Mouse (Mus musculus): Measurements from ENCODE around the gene Dcbld2.

The Dcbld2 gene

DNA sequence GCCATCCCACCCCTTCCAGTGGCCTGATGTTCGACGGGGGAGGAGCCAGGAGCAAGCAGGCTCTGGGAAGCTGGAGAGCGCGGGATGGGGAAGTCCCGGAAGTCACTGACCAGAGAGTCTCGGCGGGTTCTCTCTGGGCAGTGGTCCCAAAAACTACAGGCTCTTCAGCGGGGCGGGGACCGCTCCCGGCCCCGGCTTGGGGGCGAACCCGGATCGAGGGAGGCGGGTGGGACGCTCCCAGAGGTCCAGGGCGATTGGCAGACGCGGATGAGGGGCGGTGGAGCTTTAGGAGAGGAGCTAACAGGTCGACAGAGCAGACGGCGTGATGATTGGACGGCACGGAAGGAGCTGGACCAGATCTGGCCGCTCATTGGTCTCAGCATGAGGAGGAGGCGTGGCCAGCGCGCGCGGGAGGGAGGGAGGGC, at the start of gene Dcbld2:
Gene Dcbld2, plus strand, starts transcription at position 382 of the 425 bp plus-strand sequence.
- DNase-seq (ENCODE audit: extremely low spot score, low spot score), result peak; percentile 95

DNA sequence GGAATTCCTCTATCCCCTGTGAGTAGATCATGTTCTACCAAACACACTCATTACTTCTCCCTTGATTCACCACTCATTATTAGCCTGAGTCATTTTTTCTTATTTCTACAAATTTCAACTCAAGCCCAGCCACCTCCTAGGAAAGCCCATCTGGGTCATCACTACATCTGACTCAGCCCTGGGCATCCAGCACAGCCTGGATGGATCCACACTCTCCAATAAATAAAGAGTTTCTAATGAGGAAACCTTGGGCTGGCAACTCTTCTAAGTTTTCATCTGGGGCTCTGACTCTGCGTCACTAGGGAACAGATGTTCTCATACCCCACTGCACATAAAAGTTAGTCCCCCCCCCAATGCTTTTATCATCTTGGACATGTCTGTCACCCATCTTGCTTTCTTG, 31.1 kb upstream of the Dcbld2 start:
- no peak for DNase-seq (ENCODE audit: extremely low spot score, low spot score)

DNA sequence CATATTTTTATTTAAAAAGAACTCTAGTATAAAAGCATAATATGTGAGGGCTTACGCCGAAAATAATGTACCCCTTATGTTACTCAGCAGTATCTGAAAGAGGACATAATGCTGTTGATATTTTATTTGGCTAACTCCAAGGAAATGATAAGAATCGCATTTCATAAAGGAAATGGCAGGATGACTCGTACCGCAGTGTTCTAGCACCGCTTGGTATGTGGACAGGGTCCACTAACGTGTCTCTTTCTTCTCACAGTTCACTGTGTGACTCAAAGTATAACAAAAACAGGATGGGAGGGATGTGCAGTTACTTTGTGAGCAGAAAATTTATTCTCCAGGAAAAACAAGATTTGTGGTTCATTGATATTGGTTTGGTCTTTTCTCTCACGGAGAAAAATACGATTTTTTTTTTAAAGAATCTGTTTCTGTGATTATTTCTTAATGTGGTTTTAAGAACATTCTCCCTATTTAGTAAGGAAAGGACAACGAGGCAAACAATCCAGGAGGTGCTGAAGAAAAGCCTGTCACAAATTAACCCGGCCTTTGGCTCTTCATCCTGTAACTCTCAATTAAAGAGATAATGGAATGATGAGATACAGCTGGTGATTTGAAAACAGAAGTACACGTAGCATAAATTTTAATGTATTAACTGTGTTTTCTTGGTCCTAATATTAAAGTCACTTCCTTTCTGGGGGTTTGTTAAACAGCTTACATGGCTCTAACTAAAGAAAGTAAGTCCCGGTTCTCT, 30.3 kb upstream of the Dcbld2 start:
- no peak for DNase-seq (ENCODE audit: extremely low spot score, low spot score)

DNA sequence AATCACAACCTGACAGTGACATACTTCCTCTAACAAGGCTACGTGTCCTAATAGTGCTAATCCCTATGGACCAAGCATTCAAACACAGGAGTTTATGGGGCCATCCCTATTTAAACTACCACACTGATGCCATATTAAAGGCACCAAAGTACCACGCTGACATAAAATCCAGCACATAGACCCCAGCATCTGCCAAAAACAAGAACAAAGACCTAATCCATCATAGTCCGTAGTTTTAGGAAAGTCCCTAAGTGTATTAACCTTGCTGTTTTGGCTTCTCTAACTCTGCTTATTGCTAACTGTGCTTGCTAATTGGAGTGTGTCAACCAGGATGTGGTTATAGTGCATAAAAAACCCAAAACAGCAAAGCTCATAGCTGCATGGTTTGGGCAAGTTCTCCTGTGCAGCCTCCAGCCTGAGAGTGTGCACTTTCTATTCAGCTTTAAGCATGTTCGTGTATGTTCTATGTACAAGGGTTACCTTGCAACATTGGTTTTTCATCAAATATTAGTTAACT, 21.9 kb upstream of the Dcbld2 start:
- DNase-seq (ENCODE audit: extremely low spot score, low spot score), result no peak

DNA sequence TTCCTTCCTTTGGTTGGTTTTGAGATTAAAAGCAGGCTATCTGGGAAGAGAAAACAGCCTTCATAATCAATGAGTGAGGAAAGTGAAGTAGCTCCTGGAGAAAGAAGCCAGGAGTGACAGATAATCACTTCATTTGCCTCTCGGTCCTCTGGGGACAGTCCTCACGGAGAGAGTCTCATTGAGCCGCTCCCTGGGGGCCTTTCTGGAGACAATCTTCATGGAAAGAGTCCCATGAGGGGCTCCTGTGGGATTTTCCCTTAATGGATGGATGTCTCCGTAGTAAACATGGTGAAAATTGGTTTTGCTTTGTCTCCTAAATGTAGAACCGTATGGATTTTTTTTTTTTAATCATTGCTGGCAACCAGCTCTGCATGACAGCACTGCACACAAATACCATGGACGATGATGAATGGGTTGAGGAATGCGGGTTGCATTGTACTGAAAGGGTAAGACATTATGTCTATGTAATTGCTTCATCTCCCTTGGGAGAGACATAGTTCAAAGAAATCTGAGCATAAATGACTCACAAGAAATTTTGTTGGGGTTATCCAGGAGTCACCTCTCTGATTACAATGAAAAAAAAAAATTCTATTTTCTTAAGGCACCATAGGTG, 19.0 kb upstream of the Dcbld2 start:
- no peak for DNase-seq (ENCODE audit: extremely low spot score, low spot score)

DNA sequence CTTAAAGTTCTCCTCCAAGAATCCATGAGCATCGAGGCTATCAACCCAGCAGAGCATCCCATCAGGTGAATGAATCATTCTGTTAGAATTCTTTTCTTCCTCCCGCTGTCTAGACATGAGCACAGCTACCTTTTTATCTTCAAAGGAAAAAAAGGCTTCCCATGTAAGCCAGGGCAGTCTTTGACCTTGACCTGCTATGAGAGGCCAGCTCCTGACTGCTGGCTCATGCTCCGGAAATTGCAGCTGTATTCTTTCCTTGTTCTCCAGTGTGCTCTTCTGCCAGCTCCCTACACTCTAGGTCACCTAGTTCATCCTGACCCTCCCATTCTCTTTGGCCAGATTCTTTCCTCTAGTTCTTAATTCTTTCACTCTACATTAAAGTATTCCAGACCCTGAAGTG, 15.2 kb upstream of the Dcbld2 start:
- DNase-seq (ENCODE audit: extremely low spot score, low spot score), result no peak

DNA sequence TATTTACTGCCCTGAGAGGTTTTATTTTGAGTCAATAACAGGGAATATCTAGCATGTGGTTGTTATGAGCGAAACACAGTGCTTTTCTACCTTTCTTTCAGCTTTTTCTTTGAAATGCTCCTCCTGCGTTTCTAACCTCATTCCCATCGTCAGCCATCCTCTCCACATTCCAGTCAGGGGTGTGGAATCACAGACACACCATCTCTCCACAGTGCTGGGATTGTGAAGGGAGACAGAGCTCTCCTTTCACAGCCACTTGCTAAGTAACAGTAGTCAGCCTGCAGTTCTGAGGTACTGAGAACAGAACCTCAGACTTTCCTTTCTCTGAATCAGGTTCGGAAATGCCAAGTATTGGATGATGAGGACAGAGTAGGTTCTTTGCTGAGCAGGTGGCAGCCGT, 14.1 kb upstream of the Dcbld2 start:
- DNase-seq (ENCODE audit: extremely low spot score, low spot score), result no peak

DNA sequence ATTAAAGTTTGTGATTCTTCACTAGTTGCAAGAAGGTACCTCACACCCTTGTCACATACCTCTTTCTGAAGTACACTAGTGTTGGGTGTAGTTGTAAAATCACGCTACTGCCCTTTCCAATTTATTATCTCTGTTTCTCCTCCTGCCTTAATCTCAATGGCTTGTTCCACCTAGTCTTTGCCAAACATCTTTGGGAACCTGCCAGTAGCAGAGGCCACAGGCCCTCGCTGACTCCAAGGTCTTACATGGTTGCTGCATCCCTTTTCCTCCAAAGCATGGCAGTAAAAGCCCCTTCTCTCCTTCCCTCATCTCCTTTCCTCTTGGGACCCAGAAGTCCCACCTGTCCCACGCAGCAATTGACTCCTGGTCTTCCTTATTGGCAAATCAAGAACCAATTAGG, 9.6 kb upstream of the Dcbld2 start:
- DNase-seq (ENCODE audit: extremely low spot score, low spot score), result no peak

DNA sequence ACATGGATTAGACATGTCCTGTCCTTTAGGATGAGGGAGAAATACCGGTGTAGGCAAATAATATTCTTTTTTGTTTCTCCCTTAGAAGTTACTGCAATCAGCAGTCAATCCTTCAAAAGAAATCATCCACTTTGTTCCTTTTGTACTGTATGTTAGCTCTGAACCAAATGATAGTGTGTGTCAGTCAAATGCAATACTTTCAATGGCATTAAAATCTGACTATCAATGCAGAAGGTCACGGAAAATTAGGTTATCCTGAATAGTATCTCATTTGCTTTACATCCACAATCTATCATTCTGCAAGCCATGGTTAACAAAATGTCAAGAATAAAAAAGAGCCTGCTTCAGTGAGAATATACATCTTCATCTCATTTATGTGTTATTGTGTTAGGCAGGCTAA, 7.2 kb upstream of the Dcbld2 start:
- DNase-seq (ENCODE audit: extremely low spot score, low spot score), result no peak

DNA sequence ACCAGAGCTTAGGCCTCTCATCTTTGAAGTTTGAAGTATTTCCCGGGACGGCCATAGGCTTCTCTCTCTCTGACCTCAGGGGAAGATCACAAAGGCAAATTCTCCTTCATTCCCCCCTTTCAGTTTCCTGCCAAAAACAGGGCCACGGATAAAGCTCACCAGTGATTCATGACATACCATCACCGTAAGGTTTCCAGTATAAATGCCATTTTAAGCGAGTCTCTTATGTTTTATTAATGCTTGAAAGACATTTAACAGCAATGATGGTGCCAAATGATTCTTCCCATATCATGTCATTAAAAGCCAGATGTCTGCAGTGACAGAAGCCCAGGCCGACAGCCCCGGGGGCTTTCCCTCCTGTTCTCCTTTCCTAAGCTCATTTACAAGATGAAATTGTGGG, 3.6 kb upstream of the Dcbld2 start:
- DNase-seq (ENCODE audit: extremely low spot score, low spot score), result no peak

DNA sequence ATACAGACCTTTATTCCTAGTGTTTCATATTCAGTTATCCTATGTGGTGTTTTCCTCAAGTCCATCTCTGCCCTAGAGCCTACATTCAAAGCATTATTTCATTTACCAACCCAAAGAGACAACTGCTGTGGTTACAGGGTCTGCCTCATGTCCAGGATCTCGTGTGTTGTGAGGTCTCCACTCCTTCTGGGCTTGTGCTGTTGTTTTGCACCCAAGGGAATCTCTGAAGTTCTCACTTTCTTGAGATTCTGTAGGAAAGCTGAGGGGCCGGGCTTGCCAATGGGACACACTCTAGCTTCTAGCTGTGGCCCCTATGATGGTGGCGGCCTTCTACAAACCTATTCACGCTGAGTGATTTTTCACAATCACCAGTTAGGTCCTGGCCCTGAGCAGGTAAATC, 3.0 kb upstream of the Dcbld2 start:
- DNase-seq (ENCODE audit: extremely low spot score, low spot score), result no peak

DNA sequence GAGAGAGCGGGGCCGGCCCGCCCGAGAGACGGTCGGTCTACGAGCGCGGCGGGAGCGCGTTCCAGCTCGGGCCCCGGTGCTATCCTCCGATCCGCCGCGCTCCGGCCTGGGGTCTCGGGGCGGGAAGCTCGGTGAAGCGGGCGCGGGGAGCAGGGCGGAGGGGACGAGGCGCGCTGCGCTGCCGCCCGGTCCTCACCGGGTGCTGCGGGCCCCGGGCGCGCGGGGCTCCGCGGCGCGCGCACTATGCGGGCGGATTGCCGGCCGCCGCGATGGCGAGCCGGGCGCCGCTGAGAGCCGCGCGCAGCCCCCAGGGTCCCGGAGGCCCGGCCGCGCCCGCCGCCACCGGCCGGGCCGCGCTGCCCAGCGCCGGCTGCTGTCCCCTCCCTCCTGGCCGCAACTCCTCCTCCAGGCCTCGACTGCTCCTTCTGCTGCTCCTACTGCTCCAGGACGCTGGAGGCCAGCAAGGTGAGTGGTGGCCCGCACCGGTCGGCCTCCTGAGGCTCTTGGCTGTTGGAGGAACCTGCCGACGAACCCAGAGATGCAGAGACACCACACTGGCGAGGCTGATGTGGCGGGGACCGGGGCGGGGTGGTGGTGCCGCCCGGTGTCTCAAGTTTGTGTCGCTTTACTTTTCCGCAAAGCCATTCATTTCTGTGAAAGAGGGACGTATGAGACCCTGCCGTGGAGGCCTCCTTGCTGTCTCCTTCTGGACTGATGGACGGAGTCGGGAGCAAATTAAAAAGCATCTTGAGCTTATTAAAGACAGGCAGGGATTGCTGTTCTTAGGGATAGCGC, 441 bp downstream of the Dcbld2 start:
- DNase-seq (ENCODE audit: extremely low spot score, low spot score), result peak; percentile 70

DNA sequence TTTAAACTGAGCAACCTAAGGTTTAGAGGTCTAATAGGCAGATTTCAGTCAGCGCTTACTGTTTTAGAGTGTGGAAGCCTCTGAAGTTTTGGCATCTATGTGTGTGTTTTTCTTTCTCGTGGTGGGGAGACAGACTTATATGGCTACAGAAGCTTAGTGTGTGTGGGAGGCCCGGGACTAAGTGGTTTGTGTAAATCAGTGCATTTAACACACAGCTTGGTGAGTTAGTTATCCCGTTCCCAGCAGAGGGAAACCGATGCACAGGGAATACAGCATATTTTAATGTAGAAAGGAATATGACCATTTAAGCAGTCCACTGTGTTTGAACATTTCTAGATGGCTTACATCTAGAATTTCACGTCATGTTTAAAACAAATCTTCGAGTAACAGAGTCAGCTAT, 1.6 kb downstream of the Dcbld2 start:
- no peak for DNase-seq (ENCODE audit: extremely low spot score, low spot score)

DNA sequence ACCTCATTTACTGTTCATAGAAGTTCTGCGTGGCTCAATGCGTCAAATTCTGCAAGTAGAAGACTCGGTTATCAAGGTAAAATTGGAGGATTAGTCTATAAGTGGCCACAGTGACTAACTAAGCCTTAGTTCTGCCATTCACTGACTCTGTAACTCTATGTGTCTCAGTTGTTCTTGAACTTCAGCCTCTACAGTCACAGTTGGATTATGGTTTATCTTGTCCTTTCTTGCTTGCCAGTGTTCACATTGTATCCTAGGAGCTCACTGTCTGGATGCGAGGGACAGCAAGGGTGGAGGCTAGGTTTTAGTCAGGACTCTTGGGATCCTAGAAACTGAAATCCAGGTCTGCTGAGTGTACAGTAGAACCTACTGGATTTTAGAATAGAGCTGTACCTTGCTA, 6.6 kb downstream of the Dcbld2 start:
- no peak for DNase-seq (ENCODE audit: extremely low spot score, low spot score)

DNA sequence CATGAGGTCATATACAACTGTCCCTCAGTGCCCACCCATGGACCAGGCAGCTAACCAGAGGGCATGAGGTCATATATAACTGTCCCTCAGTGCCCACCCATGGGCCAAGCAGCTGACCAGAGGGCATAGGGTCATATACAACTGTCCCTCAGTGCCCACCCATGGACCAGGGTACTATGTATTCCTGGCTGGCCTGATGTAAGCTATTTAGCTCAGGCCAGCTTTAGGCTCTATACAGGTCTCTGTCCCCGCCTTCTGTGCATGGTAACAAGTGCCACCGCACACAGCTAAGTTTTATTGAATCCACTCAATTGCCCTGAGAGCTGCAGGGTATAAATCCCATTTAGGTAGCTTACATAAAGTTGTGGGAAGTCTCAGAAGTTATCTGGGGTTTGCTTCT, 7.3 kb downstream of the Dcbld2 start:
- no peak for DNase-seq (ENCODE audit: extremely low spot score, low spot score)

DNA sequence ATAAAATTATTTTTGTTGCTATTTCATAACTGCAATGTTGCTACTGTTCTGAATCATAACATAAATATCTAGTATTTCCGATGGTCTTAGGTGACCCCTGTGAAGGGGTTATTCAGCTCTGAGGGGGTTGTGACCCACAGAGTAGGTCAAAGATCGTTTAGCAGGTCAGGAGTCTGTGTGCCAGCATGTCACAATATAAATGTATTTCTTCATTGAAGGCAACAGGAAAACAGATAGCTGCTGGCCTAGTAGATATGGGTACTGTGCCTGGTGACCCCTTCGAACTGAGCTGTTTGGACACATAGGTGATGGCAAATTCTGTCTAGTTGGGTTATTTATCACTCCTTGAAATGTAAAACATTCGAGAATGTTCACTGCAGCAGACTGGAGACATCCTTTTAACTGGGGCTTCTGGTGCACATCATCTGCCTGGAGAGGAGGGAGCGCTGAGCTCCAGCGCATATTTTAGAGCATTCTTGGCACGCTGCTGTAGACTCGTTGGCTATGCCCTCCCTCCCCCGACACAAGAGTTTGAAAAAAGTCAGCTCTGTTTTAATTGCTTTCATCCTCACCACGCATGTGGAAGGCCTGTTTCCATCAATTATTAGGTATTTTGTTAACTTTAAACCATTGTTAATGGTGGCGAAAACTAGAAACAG, 13.6 kb downstream of the Dcbld2 start:
- DNase-seq (ENCODE audit: extremely low spot score, low spot score), result no peak

DNA sequence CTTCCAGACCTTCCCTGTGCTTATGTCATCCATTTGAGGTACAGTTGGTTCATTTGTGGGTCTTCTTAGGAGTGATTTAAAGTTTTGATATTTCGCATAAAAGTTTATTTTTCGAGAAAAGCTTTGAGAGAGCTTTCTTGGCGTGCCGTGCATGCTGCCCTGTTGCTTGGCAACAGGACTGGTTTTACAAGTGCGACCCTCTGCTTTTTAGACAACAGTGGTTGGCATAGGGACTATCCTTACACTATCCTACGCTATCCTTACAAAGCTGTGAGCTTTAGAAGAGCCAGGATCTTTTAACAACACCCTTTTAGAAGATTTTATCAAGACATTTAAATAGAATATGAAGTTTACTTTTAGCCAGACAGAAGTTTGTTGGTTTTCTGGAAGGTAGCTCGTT, 22.0 kb downstream of the Dcbld2 start:
- no peak for DNase-seq (ENCODE audit: extremely low spot score, low spot score)

DNA sequence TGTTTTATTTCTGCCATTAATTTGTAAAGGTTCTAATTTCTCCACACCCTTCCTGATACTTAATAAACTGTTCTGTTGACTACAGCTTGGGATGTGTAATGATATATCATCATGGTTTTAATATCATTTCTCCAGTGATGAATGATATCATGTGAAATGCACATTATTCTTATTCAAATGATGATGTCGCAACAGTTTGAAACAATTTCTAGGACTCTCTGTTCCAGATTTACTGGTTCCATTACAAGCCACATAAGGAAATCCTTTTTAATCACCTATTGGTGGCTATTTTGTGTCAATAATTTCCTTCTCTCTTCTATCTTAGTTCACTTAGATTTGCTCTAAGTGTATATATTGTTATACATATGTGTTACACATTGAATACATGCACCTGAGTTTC, 24.1 kb downstream of the Dcbld2 start:
- DNase-seq (ENCODE audit: extremely low spot score, low spot score), result no peak

DNA sequence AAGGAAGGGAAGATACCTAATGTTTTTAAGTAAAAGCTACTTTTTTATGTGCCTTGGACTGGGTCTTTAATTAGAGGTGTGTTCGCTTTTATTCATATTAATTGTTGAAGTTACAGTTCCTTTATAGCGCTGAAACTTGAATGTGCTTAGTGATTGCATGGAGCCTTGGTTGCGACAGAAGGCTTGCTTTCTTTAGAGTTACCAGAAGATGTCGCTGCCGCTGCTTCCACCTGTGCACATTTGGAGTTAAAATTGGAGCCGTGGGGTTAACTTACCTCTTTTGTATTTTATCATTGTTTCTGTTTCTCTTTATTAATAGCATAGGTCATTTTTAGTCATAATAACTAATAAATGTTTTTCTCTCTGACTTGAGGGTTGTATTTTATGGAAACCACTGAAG, 36.5 kb downstream of the Dcbld2 start:
- no peak for DNase-seq (ENCODE audit: extremely low spot score, low spot score)

DNA sequence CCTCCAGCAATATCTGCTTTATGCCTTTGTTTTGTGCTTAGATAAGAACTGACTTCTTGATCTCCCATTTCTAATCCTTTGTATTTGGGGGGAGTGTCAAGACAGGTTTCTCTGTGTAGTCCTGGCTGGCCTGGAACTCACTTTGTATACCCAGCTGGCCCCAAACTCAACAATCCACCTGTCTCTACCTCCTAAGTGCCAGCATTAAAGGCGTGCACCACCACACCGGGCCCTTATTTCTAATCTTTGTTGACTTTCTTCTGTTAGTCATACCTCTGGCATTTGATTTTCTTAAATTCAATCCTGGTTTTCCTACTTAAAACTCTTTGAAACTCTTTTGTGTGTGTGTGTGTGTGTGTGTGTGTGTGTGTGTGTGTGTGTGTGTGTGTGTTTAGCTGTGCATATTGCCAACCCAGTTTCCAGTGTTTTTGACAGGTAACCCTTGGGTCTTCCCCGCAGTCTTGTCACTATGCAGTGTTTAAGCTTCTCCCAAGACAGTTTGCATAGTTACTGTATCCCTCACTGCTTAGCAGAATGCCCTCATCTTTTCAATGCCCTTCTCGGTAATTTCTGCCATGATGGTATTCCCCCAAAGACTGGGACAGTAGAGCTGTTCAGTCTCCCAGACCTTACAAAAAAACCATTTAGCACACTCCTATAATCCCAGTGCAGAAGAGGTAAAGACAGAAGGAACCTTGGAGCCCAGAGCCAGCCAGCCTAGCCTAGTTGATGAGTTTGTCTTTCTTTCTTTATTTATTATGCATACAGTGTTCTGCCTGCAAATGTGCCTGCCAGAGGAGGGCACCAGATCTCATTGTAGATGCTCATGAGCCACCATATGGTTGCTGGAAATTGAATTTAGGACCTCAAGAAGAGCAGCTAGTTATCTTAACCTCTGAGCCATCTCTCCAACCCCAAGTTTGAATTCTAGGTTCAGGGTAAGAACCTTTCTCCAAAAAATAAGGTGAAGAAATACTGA, 38.3 kb downstream of the Dcbld2 start:
- no peak for DNase-seq (ENCODE audit: extremely low spot score, low spot score)

DNA sequence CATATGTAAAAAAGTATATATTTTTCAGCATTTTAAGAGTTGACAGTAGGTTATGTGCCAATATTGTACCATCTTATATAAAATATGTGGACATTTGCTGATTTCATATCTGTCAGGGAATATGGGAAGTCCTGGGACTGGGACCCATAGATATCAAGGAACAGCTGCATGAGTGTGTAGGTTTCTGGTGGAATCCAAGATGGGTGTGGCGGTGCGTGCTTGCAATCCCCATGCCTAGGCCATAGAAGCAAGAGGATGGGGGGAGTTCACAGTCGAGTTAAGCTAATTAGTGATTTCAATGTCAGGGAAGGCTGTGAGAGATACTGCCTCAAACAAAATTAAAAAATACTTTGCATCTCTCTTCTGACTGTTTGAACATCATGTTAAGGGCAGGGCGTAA, 40.8 kb downstream of the Dcbld2 start:
- no peak for DNase-seq (ENCODE audit: extremely low spot score, low spot score)

Data from neural tube, embryonic 10.5 days (tissue).